Mouse (Mus musculus) cerebellum, adult 11-12 months (tissue): ENCODE data around the gene D930048N14Rik.
"Not testable (repeated sequence)": the region's sequence is repeated elsewhere in the genome, so short reads cannot be mapped to it uniquely, and the experiment has no call there.

Source experiments
- DNase-seq: peaks from one replicate; pipeline ENCODE4 v3.0.0; 2022

Gene D930048N14Rik

GRCm38 (mm10) chr11:51654891-51655290, 4.1 kb downstream of the D930048N14Rik start:
- no peak for DNase-seq

- no peak for DNase-seq
These were observed 6.2 kb downstream of the D930048N14Rik start for GRCm38 (mm10) chr11:51656798-51657521.

GRCm38 (mm10) chr11:51658291-51658690, 7.5 kb downstream of the D930048N14Rik start:
- DNase-seq, result no peak

GRCm38 (mm10) chr11:51658705-51659104, 8.0 kb downstream of the D930048N14Rik start:
- no peak for DNase-seq

GRCm38 (mm10) chr11:51661867-51662365, 11.2 kb downstream of the D930048N14Rik start:
- no peak for DNase-seq

- DNase-seq, result no peak
These were observed 11.9 kb downstream of the D930048N14Rik start for GRCm38 (mm10) chr11:51662632-51663031.

GRCm38 (mm10) chr11:51664747-51665146, 14.0 kb downstream of the D930048N14Rik start:
- not testable (repeated sequence) for DNase-seq

- no peak for DNase-seq
These were observed 20.1 kb downstream of the D930048N14Rik start for GRCm38 (mm10) chr11:51670846-51671245.

GRCm38 (mm10) chr11:51671376-51671775, 20.6 kb downstream of the D930048N14Rik start:
- DNase-seq, result no peak

GRCm38 (mm10) chr11:51673291-51673690, 22.5 kb downstream of the D930048N14Rik start:
- DNase-seq, result no peak

GRCm38 (mm10) chr11:51675386-51675785, 24.6 kb downstream of the D930048N14Rik start:
- no peak for DNase-seq

- DNase-seq, result no peak
These were observed 27.1 kb downstream of the D930048N14Rik start for GRCm38 (mm10) chr11:51677737-51678418.

- no peak for DNase-seq
These were observed 28.7 kb downstream of the D930048N14Rik start for GRCm38 (mm10) chr11:51679466-51679865.

GRCm38 (mm10) chr11:51681324-51681975, 30.7 kb downstream of the D930048N14Rik start:
- DNase-seq, result peak; percentile 76

- DNase-seq, result no peak
These were observed 31.2 kb downstream of the D930048N14Rik start for GRCm38 (mm10) chr11:51681976-51682374.

- DNase-seq, result peak; percentile 100
These were observed 37.9 kb downstream of the D930048N14Rik start, which contains the start of gene 0610009B22Rik for GRCm38 (mm10) chr11:51688330-51689328. TSS of gene 0610009B22Rik (minus strand) at chr11:51688874.

- peak; percentile 18 for DNase-seq
These were observed 38.6 kb downstream of the D930048N14Rik start for GRCm38 (mm10) chr11:51689343-51689742.

GRCm38 (mm10) chr11:51690597-51690996, 39.8 kb downstream of the D930048N14Rik start:
- DNase-seq, result not testable (repeated sequence)

GRCm38 (mm10) chr11:51694984-51695383, 44.2 kb downstream of the D930048N14Rik start:
- DNase-seq, result no peak

- no peak for DNase-seq
These were observed 52.1 kb downstream of the D930048N14Rik start for GRCm38 (mm10) chr11:51702831-51703230.

GRCm38 (mm10) chr11:51703379-51703998, 52.7 kb downstream of the D930048N14Rik start:
- DNase-seq, result no peak

- DNase-seq, result no peak
These were observed 55.7 kb downstream of the D930048N14Rik start for GRCm38 (mm10) chr11:51706451-51706850.
